Mouse (Mus musculus) left cerebral cortex, postnatal 14 days (tissue): ENCODE measurements at regions not wholly inside any gene's neighbourhood (a gene's known extent, or its start where the extent isn't known, plus 50 kb on each side); places are given as distances from the start of the nearest gene placed in this dataset.

Source experiments
- DNase-seq, 2 experiments: peaks; one replicate each; pipeline ENCODE4 v3.0.0; 2021 to 2022; ENCODE audit warnings: low spot score in 2 of 2, mixed read lengths in 1 of 2
- intact Hi-C: fragments of 180-260 bp; cut with DNase I; formaldehyde crosslinking; loops from one replicate; pipeline ENCODE4 v1.15.1; 2025

- peak; percentile 54 to 79 for DNase-seq
- intact Hi-C loops, result loop anchor here (5.0 kb wide), 1 partner anchor 87 kb away; no protein-coding TSS in a partner anchor
Measured at GRCm38 (mm10) chr9:120845538-120845937, 83.5 kb upstream of the Ctnnb1 start.

DNA sequence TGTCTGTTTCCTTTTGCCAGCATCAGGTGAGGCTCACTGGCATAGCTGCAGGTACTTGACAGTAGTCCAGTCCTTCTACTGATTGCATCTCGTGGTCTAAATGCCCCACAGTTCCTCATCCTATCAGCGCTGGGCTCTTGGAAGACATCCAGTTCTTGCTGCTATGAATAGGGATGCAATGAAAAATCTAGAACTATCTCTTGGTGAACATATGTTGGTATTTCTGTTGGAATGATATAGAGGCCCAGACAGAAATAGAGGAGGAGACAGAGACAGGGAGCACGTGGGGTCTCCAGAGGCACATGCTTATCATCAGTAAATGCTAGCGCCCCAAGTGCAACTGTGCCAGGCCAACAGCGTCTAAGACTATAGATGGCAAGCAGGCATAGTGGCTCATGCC lies 81.4 kb upstream of the Ctnnb1 start:
- intact Hi-C loops, result loop anchor here (5.0 kb wide), 1 partner anchor 85 kb away; no protein-coding TSS in a partner anchor
- peak; percentile 64 to 79 for DNase-seq

GRCm38 (mm10) chr9:120848962-120849361 lies 80.1 kb upstream of the Ctnnb1 start:
- DNase-seq, result no peak
- intact Hi-C loops, result loop anchor here (5.0 kb wide), 1 partner anchor 83 kb away; no protein-coding TSS in a partner anchor

- DNase-seq, result no peak
- intact Hi-C loops, result no loop called here
Measured at GRCm38 (mm10) chr9:120850092-120850491, 78.9 kb upstream of the Ctnnb1 start.

DNA sequence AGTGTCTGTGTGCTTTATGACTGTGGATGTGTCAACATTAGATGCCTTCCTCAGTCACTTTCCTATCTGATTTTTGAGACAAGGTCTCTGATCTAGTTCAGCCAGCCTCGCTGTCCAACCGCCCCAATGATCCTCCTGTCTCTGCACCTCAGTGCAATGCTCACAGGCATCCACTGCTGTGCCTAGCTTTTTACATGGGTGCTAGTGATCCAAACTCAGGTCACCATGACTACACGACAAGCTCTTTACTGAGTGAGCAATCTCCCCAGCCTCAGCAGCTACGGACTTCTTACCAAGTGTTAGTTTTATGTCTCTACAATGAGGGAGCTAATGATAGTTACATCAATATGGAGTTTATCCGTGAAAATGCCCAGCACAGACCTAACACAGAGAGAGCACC lies 77.1 kb upstream of the Ctnnb1 start:
- intact Hi-C loops, result no loop called here
- DNase-seq, result no peak

DNA sequence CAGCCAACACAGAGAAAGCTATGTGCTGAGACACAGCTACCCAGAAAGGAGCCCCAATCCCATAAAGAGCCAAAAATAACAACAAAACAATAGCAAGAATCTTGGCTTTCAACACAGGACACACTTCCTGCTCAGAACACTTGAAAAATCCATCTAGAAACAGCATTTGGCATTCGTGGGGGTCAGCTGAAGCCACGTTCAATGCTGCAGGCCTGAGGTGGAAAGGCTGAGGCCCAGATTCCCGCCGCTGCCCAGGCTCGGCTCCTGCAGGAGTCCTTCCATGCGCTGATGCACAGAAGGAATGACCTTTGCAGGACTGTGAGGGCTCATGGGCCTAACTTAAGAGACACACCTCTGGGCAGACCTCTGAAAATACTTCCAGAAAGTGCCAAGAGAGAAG lies 76.4 kb upstream of the Ctnnb1 start:
- DNase-seq, result no peak
- intact Hi-C loops, result no loop called here

DNA sequence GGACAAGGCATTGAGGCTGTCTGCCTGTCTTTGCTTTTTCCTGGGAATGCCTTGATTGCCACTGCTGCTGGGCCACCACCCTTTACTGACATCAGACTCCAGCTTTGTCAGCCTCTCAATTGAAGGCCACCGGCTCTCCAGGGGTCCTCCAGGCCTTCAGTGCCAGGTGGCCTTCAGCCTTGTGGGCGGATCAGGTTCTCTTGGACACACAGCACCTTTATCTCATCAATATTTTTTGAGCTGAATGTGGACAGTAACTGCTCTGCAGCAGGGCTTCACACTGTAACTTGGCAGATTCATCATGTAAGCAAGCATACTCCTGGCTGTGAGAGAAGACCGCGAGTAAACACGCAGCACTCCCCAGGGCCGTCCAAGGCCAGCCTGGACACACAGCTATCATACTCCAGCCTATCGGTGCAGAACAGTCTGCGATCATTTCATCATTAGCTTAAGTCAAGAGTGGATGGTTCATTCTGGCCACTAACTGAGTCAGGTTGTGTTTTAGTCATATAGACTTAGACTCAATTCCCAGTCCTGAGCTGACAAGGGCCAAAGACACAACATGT lies 75.9 kb upstream of the Ctnnb1 start:
- intact Hi-C loops, result no loop called here

DNA sequence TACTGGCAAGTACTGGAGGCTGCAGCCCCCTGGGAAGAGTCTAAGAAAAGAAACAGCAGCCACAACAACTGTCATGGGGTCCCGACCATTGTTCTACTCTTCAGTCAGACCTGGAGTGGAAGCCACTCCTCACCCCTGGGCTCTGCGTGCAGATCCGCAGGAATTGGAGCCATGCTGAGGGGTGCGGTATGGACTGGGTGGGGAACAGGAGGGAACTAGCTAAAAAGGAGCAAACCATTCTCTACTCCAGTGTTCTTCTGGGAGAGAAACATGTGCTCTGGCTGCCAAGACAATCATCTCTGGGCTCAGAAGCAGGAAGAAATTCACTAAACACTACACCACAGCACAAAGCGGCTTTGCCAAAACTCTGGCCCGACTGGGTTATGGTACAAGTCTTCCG lies 74.7 kb upstream of the Ctnnb1 start:
- intact Hi-C loops, result no loop called here
- DNase-seq, result no peak

More for the DNA sequence above, 75.9 kb upstream of the Ctnnb1 start:
- no peak for DNase-seq

DNA sequence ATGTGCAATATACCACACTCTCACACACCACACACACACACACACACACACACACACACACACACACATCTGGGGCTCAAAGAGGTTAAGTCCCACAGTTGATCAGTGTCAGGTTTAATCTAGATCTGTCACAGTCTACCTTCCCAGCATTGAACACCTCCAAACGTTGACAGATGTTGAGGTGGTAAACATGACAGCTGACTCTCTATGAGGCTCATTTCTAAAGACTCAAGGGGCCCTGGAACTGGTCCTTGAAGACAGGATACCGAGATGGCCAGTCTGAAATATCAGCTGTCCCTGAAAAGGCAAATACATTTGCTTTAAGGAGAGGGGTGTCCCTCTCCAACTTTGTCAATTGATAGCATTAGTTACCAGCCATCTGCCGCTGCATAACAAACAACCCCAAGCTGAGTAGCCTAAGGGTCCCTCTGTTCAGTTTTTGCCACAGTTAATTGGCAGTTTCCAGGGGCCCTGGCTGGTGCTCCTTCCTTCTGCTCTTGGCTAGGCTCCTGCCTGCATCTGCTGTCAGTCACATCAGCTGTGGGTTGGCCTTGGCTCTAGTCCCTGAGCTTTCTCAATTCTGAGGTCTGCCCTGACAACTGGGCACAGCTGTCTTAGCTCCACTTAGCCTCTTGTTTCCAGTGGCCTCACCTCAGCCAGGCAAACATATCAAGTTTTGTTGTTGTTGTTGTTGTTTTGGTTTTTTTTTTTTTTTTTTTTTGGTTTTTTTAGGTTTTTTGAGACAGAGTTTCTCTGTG lies 73.5 kb upstream of the Ctnnb1 start:
- DNase-seq, result no peak

DNA sequence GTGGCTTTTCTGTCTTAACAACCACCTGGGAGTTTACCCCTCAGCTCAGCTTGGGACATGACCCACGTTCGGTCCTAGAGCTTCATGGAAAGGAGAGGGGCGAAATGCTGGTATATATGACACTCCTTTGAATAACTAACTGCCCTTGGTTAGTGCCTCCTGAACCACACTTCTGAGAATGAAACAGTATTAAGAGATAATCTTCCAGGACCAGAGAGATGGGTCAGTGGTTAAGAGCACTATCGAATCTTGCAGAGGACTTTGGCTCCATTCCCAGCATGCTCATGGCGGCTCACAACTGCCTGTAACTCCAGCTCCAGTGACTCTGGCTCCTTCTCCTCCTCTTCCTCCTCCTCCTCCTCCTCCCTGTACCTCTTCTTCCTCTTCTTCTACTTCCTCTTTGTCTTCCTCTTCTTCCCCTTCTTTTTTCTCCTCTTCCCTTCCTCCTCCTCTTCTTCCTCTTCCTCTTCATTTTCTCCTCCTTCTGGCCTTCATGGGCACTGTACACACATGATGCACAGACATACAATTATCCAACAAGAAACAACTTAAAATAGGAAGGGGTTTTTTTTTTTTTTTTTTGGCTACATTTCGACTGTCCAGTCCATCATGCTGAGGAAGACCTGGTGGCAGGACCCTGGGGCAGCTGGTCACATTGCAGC lies 71.0 kb upstream of the Ctnnb1 start:
- intact Hi-C loops, result no loop called here
- DNase-seq, result no peak

More for the DNA sequence above, 73.5 kb upstream of the Ctnnb1 start:
- intact Hi-C loops, result no loop called here

DNA sequence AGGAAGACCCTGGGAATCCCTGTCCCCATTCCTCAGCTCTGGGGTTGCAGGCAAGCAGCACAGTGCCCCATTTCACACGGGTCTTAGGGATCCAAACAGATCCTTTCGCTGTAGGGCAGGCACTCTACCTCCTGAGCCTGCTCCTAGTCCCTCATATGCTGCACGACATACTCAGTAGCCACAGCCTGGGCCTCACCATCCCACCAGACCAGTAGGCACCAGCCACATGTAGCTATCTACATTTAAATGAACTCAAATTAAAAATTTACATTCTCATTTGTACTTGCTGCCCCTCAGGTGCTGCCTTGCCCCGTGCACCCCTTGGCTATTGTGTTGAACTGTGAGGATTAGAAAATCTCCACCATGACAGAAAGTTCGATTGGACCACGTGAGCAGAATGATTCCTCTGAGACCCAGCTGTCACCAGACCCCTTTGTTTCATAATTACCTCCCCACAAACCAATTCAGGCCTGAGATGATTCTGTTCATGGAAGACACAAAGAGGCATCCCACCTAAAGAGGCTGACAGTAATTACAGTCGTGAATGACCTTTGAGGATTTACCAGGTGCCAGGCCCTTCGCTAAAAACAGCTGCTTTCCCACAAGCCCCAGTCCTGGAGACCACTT lies 67.9 kb upstream of the Ctnnb1 start:
- intact Hi-C loops, result no loop called here
- no peak for DNase-seq

DNA sequence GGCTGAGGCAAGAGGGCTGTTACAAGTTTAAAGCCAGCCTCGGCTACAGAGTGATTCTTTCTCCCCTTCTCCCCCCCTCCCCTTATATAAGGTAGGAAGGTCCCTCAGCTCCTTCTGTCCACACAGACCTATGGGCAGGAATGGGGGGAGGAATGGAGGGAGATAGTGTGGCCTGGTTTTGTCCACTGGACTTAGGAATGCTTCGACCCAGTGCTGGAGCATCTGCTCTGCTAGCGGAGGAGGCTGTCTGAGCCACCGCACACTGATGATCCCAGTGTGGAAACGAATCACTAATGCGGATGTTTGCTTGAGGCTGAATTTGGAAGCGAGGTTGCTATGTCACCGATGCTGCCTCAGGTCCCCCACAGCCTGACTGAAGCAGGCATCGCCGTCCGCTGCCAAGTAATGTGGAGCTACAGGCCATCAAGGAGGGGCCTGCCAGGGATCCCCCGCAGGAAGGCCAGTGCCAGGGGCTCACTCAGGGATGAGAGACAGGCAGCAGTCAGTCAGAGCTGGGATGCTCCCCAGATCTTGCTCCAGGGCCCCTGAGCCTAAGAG lies 67.1 kb upstream of the Ctnnb1 start:
- no peak for DNase-seq
- intact Hi-C loops, result no loop called here

- no peak for DNase-seq
- intact Hi-C loops, result no loop called here
Measured at GRCm38 (mm10) chr9:120864410-120864809, 64.6 kb upstream of the Ctnnb1 start.

GRCm38 (mm10) chr9:120866251-120866650 lies 62.8 kb upstream of the Ctnnb1 start:
- intact Hi-C loops, result no loop called here
- no peak for DNase-seq

GRCm38 (mm10) chr9:120866709-120867108 lies 62.3 kb upstream of the Ctnnb1 start:
- peak; percentile 41 to 47 for DNase-seq
- intact Hi-C loops, result no loop called here

DNA sequence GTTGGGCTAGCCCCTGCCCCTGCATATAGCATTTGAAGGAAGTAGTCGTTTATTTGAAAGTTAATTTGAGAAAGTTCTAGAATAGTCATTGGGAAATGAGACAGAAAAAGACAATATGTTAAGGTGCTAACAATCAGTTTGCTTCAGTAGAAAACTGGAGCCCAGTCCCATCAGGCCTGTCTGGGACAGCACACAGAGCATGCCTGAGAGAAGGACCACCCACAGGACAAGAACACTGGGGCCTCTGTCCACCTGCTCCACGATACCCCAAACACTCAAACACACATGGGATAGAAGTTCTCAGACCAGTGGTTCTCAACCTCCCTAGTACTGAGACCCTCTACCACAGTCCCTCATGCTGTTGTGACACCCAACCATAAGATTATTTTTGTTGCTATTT lies 61.2 kb upstream of the Ctnnb1 start:
- intact Hi-C loops, result no loop called here
- DNase-seq, result no peak

DNA sequence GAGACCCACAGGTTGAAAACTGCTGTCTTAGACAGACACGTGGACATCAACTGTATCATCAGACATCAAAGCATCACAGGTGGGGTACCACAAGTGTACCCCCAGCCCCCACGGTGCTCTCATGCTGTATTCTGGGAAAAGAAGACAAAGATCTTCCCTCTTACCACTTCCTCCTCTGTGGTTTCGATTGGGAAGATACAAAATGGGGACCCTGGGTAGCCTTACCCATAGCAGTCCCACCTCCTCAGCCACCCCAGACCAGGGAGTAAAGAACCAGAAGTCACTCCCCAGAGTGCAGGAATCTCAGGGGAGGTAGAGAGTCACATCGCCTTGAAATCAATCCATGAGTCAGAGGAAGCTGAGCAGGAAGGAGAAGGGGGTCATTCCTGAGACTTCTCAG lies 60.7 kb upstream of the Ctnnb1 start:
- no peak for DNase-seq
- intact Hi-C loops, result no loop called here

- DNase-seq, result peak; percentile 71 to 78
- intact Hi-C loops, result loop anchor here (5.0 kb wide), 1 partner anchor 63 kb away; no protein-coding TSS in a partner anchor
Measured at GRCm38 (mm10) chr9:120869432-120870081, 59.5 kb upstream of the Ctnnb1 start.

DNA sequence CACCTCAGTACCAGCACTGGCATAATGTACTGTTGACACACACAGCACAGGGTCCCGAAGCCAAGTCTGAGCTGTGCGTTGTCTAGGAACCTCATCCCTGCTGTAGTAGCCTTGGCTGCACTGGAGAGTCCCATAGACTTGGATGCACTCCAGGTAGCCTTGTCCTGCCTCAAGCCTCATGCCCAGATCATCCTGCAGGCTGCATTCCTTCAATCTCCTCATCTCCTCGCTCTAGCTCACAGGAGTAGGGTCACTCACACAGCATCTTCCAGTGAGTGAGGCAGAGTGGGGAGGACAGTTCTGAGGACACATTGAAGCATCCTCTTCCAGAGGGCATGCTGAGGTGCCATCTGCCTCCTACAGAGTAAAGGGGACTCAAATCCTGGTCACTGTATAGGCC lies 55.7 kb upstream of the Ctnnb1 start:
- no peak for DNase-seq
- intact Hi-C loops, result loop anchor here (5.0 kb wide), 1 partner anchor 59 kb away; no protein-coding TSS in a partner anchor
